Mouse (Mus musculus) heart, adult 2 months (tissue): ENCODE measurements at regions not wholly inside any gene's neighbourhood (a gene's known extent, or its start where the extent isn't known, plus 50 kb on each side); places are given as distances from the start of the nearest gene placed in this dataset.

Experiments
- DNase-seq, 2 experiments: peaks; one replicate each; pipeline ENCODE4 v3.0.0; 2021
- H3K27ac ChIP-seq: fragments of 200-600 bp; 2 replicates; pipeline ENCODE4 v1.8.1; 2022
- H3K27me3 ChIP-seq: fragments of 200-500 bp; 2 replicates; pipeline ENCODE4 v1.6.1; 2012; ENCODE audit warnings: mild to moderate bottlenecking, low read length, inconsistent platforms, mixed read lengths; ENCODE audit not compliant: control insufficient read depth, insufficient read depth
- H3K36me3 ChIP-seq: fragments of 200-500 bp; 2 replicates; pipeline ENCODE4 v1.6.1; 2012; ENCODE audit warnings: low read length, inconsistent platforms; ENCODE audit not compliant: control insufficient read depth, insufficient read depth
- H3K4me1 ChIP-seq: fragments of 200-500 bp; 2 replicates; pipeline ENCODE4 v1.6.1; 2011; ENCODE audit warnings: low read length; ENCODE audit not compliant: control insufficient read depth, insufficient read depth
- H3K4me3 ChIP-seq: fragments of 200-600 bp; 2 replicates; pipeline ENCODE4 v1.8.1; 2022
- H3K79me2 ChIP-seq: fragments of 200-500 bp; replicated peaks from 2 replicates; pipeline ENCODE4 v1.6.1; 2012; ENCODE audit warnings: mild to moderate bottlenecking, inconsistent platforms, low read length, moderate library complexity, mixed read lengths; ENCODE audit not compliant: control insufficient read depth, insufficient read depth
- H3K9ac ChIP-seq: fragments of 200-500 bp; 2 replicates; pipeline ENCODE4 v1.6.1; 2012; ENCODE audit warnings: low read depth, mild to moderate bottlenecking, control low read depth, inconsistent platforms, low read length, mixed read lengths
- CTCF ChIP-seq: fragments of 200-600 bp; IDR thresholded peaks from 2 replicates; pipeline ENCODE4 v1.8.1; 2022; ENCODE audit warnings: antibody characterized with exemption, mild to moderate bottlenecking, moderate library complexity
- EP300 ChIP-seq: fragments of 200-500 bp; IDR thresholded peaks from 2 replicates; pipeline ENCODE4 v1.6.1; 2011; ENCODE audit warnings: low read depth, low read length, control low read depth; ENCODE audit not compliant: insufficient read depth
- POLR2A ChIP-seq: fragments of 200-500 bp; IDR thresholded peaks from 2 replicates; pipeline ENCODE4 v1.6.1; 2011; ENCODE audit warnings: mild to moderate bottlenecking, low read depth, low read length, control low read depth; ENCODE audit not compliant: insufficient read depth
- WGBS: fragments of 180-500 bp; shearing (Covaris S2); methylation state at CpG from one replicate; pipeline ENCODE4 v1.1.7; 2018; 5-methylcytosine and 5-hydroxymethylcytosine counted together
- intact Hi-C: fragments of 180-260 bp; cut with DNase I; formaldehyde crosslinking; loops from one replicate; pipeline ENCODE4 v1.15.1; 2025

DNA sequence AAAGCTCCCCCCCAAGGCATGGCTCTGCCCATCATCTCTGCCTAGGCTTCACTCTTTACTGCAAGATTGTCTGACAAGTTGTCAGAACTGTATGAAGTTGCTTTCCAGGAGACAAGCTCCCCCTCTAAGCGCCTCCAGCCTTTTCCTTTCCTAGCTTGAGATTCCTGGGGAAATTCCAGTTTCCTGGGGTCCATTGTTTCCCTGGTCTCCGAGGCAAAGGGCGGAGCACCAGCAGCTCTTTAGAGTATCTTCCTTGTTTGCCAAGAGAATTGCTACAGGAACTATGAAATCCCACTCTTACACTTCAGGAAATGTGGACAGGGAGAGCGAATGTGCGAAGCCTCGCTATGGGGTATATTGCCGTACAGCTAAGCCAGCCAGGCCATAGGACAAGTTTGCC is 108.2 kb upstream of the Tnfaip3 start:
- H3K9ac ChIP-seq: no peak overlapping the region
- no peaks in the 10 kb centered on the region for H3K79me2 ChIP-seq
- peak in 1 of 2 experiments; percentile 20 for DNase-seq
- TF ChIP-seq CTCF (no peak), POLR2A (no peak), EP300 (no peak)
- H3K36me3 ChIP-seq: no peaks in the 10 kb centered on the region
- H3K4me1 ChIP-seq: peaks cover 6% of the 10 kb centered on the region
- H3K27me3 ChIP-seq: no peaks in the 10 kb centered on the region
- intact Hi-C loops: no loop called here
- H3K4me3 ChIP-seq: no peak overlapping the region
- peak overlapping the region; percentile 52 for H3K27ac ChIP-seq
- WGBS: 54% methylated on average over 7 of the region's 7 CpGs

DNA sequence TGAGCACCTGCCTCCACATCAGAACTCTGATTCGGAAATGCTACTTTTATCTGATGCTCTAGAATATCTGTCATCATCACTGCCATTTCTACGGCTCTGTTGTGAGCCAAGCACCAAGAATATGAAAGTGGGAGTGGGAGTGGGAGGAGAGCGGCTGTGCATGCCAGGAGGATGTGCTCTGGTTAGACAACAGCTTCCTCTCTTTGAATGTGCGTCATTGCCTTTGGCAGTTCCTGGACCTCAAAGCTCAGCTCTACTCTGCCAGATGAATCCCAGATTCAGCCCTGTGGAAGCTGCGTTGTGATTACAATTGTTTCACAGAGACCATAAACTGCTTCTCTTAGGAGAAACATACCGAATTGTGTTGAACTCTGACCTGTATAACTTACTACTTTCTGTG is 106.8 kb upstream of the Tnfaip3 start:
- Histone ChIP-seq H3K27me3 (no peaks in the 10 kb centered on the region), H3K27ac (peak overlapping the region; percentile 57), H3K36me3 (no peaks in the 10 kb centered on the region), H3K4me3 (no peak overlapping the region), H3K79me2 (no peaks in the 10 kb centered on the region), H3K9ac (no peak overlapping the region), H3K4me1 (peaks cover 6% of the 10 kb centered on the region)
- TF ChIP-seq EP300: no peak
- no peak for TF ChIP-seq CTCF
- TF ChIP-seq POLR2A: no peak
- 35% methylated on average over 6 of the region's 6 CpGs for WGBS
- intact Hi-C loops: no loop called here
- peak in 1 of 2 experiments; percentile 27 for DNase-seq

DNA sequence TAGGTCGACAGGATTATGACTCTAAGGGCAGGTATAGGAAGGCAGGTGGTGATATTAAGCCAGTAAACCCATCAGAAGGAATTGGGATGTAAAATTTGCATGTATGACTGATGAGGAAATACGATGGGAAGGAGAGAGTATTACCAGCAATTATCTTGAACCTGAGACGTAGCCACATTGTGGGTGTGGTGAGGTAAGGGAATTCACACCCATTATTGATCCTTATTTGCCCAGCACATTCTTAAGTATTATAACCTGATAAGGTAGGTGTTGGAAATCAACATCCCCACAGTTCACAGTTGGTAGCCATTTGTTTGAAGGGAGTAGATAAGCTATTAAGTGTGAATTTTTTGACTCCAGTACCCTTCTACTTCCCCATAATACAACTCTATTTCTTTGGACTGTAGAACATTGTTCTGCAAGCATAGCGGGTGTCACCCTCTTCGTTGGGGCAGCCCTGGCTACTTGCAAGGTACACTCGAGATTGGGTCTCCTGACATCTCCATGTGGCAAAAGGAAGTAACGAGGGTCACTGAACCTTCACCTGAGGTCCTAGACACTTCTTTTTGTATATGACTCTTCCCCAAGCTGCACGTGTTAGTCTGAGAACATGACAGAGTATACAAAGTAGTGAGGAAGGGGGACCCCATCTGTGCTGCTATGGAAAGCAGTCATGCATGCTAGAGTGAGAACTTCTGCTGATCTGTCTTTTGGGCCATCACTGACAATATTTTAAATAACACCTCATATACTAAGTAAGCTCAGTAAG is 104.0 kb upstream of the Tnfaip3 start:
- intact Hi-C loops: no loop called here
- no peak for DNase-seq
- 84% methylated on average over 8 of the region's 8 CpGs for WGBS

DNA sequence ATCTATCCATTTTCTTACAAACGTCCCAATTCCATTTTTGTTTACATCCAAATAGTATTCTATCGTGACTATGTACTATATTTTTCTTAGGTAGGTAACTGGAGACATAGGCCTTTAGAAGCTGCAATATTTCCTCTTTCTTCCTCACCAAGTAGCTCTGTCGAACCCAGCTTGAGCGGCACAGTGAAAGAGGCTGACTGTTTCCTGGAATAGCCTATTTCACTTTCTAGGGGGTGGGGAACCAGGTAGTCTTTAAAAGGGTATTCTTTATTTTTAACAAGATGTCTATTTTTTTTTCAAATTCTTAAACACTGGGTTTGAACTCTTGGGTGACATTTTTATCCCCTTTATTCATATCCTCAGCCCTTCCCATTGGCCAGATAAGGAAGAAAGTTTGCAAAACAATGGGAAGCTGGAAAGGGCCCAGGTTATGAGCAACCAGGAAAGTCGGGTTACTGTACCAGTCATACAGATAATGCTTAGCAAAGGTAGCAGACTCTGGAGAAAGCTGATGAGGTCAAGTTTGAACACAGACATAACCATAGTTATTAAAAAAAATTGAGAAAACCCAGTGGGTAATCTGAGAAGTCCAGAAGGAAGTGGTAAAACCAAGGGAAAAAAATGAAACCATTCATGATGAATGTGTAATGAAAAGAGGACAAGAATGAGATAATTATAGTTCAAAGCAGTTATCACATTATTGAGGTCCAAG is 103.3 kb upstream of the Tnfaip3 start:
- Histone ChIP-seq H3K4me1 (peaks cover 8% of the 10 kb centered on the region), H3K9ac (no peak overlapping the region), H3K36me3 (no peaks in the 10 kb centered on the region), H3K27ac (no peak overlapping the region), H3K79me2 (no peaks in the 10 kb centered on the region), H3K4me3 (no peak overlapping the region), H3K27me3 (no peaks in the 10 kb centered on the region)
- intact Hi-C loops: no loop called here
- 50% methylated on average over 5 of the region's 5 CpGs for WGBS
- DNase-seq: no peak
- TF ChIP-seq CTCF (no peak), POLR2A (no peak), EP300 (no peak)

More for the DNA sequence above, 104.0 kb upstream of the Tnfaip3 start:
- Histone ChIP-seq H3K4me3 (no peak overlapping the region), H3K9ac (no peak overlapping the region), H3K27ac (no peak overlapping the region), H3K4me1 (peaks cover 8% of the 10 kb centered on the region), H3K79me2 (no peaks in the 10 kb centered on the region), H3K36me3 (no peaks in the 10 kb centered on the region), H3K27me3 (no peaks in the 10 kb centered on the region)
- no peak for TF ChIP-seq EP300
- TF ChIP-seq CTCF: no peak
- no peak for TF ChIP-seq POLR2A

DNA sequence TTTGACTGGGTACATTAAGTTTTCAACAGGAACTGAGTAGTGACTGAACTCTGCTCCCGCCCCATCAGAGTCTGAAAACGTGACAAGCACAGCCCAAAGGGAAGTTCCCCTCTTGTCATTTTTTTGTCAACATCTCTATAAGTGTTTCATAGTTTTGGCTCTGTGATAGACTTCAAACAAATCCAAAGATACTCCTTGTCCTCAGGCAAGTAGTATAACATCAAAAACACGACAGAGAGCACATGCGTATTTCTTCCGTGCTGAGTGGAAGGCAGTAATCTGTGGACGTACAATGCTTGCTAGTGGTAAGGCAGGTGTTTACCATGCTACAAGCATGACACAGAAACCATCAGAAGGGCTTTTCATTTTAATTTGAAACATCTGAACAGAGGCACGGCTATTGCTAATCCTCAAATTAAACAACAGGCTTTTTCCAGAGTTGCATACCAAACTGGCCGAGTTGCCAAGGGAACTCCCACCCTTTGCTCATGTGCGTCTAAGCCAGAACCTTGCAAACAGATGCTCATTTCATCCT is 101.7 kb upstream of the Tnfaip3 start:
- Histone ChIP-seq H3K79me2 (no peaks in the 10 kb centered on the region), H3K36me3 (no peaks in the 10 kb centered on the region), H3K4me3 (no peak overlapping the region), H3K27me3 (no peaks in the 10 kb centered on the region), H3K4me1 (peaks cover 2% of the 10 kb centered on the region), H3K9ac (no peak overlapping the region), H3K27ac (no peak overlapping the region)
- intact Hi-C loops: no loop called here
- WGBS: 65% methylated on average over 9 of the region's 9 CpGs
- no peak for DNase-seq
- TF ChIP-seq CTCF: no peak
- TF ChIP-seq EP300: no peak
- TF ChIP-seq POLR2A: no peak

DNA sequence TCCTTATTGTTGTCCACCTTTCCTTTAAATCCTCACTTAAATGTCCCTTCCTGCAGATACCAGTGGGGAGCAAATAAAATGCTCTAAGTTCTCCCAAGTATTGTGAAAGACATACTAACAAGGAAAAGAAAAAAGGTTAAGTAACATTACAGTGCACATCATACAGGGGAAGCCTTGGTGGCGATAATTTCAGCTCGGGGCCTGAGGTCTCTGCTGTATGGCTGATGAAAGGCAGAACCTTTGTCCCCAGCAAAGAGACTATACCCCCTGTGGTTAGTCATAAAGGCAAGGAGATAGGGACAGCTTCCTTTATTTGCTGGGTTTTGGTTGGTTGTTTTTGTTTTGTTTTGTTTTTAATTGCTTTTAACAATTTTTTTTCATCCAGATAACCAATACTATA is 97.0 kb upstream of the Tnfaip3 start:
- Histone ChIP-seq H3K27ac (no peak overlapping the region), H3K36me3 (no peaks in the 10 kb centered on the region), H3K4me1 (peaks cover 2% of the 10 kb centered on the region), H3K27me3 (0 out of 2 replicates have a peak, but pooled peaks cover 1% of the 10 kb centered on the region), H3K79me2 (no peaks in the 10 kb centered on the region), H3K9ac (no peak overlapping the region), H3K4me3 (no peak overlapping the region)
- TF ChIP-seq POLR2A (no peak), CTCF (no peak), EP300 (no peak)
- intact Hi-C loops: no loop called here
- 85% methylated on average over 2 of the region's 2 CpGs for WGBS
- DNase-seq: no peak
